Mouse (Mus musculus) heart, adult 2 months (tissue): ENCODE measurements around the gene Cradd.

Source experiments
- CTCF ChIP-seq: fragments of 200-600 bp; IDR thresholded peaks from 2 replicates; pipeline ENCODE4 v1.8.1; 2022; ENCODE audit warnings: antibody characterized with exemption, mild to moderate bottlenecking, moderate library complexity
- POLR2A ChIP-seq: fragments of 200-500 bp; IDR thresholded peaks from 2 replicates; pipeline ENCODE4 v1.6.1; 2011; ENCODE audit warnings: mild to moderate bottlenecking, low read depth, low read length, control low read depth; ENCODE audit not compliant: insufficient read depth

- TF ChIP-seq POLR2A (no peak), CTCF (no peak)
These were observed 175.3 kb downstream of the Cradd start for GRCm38 (mm10) chr10:95148641-95149040.
